Mouse (Mus musculus): ENCODE measurements at regions not wholly inside any gene's neighbourhood (a gene's known extent, or its start where the extent isn't known, plus 50 kb on each side); places are given as distances from the start of the nearest gene placed in this dataset.
"Not testable (repeated sequence)": the region's sequence is repeated elsewhere in the genome, so short reads cannot be mapped to it uniquely, and the experiment has no call there.

- no peak for DNase-seq
- intact Hi-C loops (cut with DNase I) = no loop called here
These were observed 59.6 kb downstream of the Fasl start for GRCm38 (mm10) chr1:161728546-161729206.

- DNase-seq; intact Hi-C loops (cut with DNase I): not testable (repeated sequence)
These were observed 60.9 kb downstream of the Fasl start for GRCm38 (mm10) chr1:161727357-161727756.

- DNase-seq; intact Hi-C loops (cut with DNase I): not testable (repeated sequence)
These were observed 62.2 kb downstream of the Fasl start for GRCm38 (mm10) chr1:161726098-161726497.

GRCm38 (mm10) chr1:161719876-161720275 lies 68.4 kb downstream of the Fasl start:
- intact Hi-C loops (cut with DNase I) = no loop called here
- DNase-seq = no peak

GRCm38 (mm10) chr1:161718254-161718653 lies 70.0 kb downstream of the Fasl start:
- intact Hi-C loops (cut with DNase I) = no loop called here
- DNase-seq = no peak

- DNase-seq = peak; percentile 59
- intact Hi-C loops (cut with DNase I) = no loop called here
These were observed 75.4 kb downstream of the Fasl start for GRCm38 (mm10) chr1:161712918-161713317.

- intact Hi-C loops (cut with DNase I) = no loop called here
- DNase-seq = no peak
These were observed 76.0 kb downstream of the Fasl start for GRCm38 (mm10) chr1:161712283-161712682.

- intact Hi-C loops (cut with DNase I) = no loop called here
- no peak for DNase-seq
These were observed 81.2 kb downstream of the Fasl start for GRCm38 (mm10) chr1:161707049-161707448.

GRCm38 (mm10) chr1:161704961-161705360 lies 83.3 kb downstream of the Fasl start:
- DNase-seq = no peak
- intact Hi-C loops (cut with DNase I) = no loop called here

- DNase-seq = no peak
- intact Hi-C loops (cut with DNase I) = no loop called here
These were observed 83.8 kb downstream of the Fasl start for GRCm38 (mm10) chr1:161704527-161704926.

- DNase-seq = no peak
- intact Hi-C loops (cut with DNase I) = no loop called here
These were observed 92.4 kb downstream of the Fasl start for GRCm38 (mm10) chr1:161695886-161696285.

GRCm38 (mm10) chr1:161693768-161694160 lies 94.5 kb downstream of the Fasl start:
- intact Hi-C loops (cut with DNase I) = no loop called here
- DNase-seq = no peak

- intact Hi-C loops (cut with DNase I) = no loop called here
- no peak for DNase-seq
These were observed 95.2 kb downstream of the Fasl start for GRCm38 (mm10) chr1:161692836-161693767.

GRCm38 (mm10) chr1:161688946-161689345 lies 99.3 kb downstream of the Fasl start:
- no peak for DNase-seq
- intact Hi-C loops (cut with DNase I) = no loop called here

GRCm38 (mm10) chr1:161687548-161687947 lies 100.7 kb downstream of the Fasl start:
- DNase-seq = peak; percentile 61
- intact Hi-C loops (cut with DNase I) = loop anchor here (2.0 kb wide), 1 partner anchor 285 kb away; no protein-coding TSS in a partner anchor

- intact Hi-C loops (cut with DNase I) = no loop called here
- no peak for DNase-seq
These were observed 107.7 kb downstream of the Fasl start for GRCm38 (mm10) chr1:161680558-161680957.

GRCm38 (mm10) chr1:161670937-161671336 lies 117.4 kb downstream of the Fasl start:
- DNase-seq = no peak
- intact Hi-C loops (cut with DNase I) = no loop called here

- no peak for DNase-seq
- intact Hi-C loops (cut with DNase I) = no loop called here
These were observed 124.0 kb downstream of the Fasl start for GRCm38 (mm10) chr1:161664321-161664720.

GRCm38 (mm10) chr1:161663351-161663750 lies 124.9 kb downstream of the Fasl start:
- intact Hi-C loops (cut with DNase I) = no loop called here
- no peak for DNase-seq

GRCm38 (mm10) chr1:161662241-161662640 lies 126.1 kb downstream of the Fasl start:
- DNase-seq = peak; percentile 2
- intact Hi-C loops (cut with DNase I) = no loop called here

GRCm38 (mm10) chr1:161657511-161657910 lies 130.8 kb downstream of the Fasl start:
- no peak for DNase-seq
- intact Hi-C loops (cut with DNase I) = no loop called here

- intact Hi-C loops (cut with DNase I) = no loop called here
- no peak for DNase-seq
These were observed 138.9 kb downstream of the Fasl start for GRCm38 (mm10) chr1:161649387-161649786.

All from left cerebral cortex, postnatal 4 days (tissue).